Mouse (Mus musculus): ENCODE results near the gene Irx2.

DNA sequence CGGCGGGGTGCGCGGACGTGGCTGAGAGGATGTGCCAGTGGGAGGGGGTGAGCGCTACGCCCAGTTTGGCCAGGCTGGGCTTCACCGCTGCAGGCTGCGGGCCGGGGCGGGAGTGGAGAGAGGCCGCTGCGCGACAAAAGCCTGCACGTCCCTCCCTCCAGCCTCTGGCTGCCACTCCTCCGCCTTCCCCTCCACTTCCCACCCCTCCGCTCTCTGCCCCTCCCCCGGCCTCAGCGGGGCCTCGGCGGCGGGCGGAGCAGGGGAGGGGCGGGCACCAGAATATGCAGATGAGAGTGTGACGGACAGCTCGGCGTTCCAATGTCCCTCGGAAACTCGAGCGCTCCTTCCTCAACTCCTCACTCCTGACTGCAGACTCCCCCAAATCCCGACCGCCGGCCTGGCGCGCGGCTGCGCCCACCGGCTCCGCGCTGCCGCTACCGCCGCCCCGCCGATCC is at the start of gene Irx2:
- TF ChIP-seq POLR2A (IDR thresholded peaks at IDR 0.05; ENCODE audit: low read depth, low read length) = no peak
- no peak for TF ChIP-seq CTCF (IDR thresholded peaks at IDR 0.05; ENCODE audit: extremely low read depth, insufficient read depth, insufficient read length, insufficient replicate concordance)

All from spleen, adult 2 months (tissue).